Mouse (Mus musculus) myocyte (in vitro differentiated cells): Measurements from ENCODE around the gene Synpr. TPM values are rescaled to one million over a fixed set of nuclear protein-coding genes. Genes with fewer than 3 reads are reported as not detected.

Experiments used
- H3K27me3 ChIP-seq: one replicate; pipeline ENCODE4 v1.6.1; 2011; ENCODE audit not compliant: control insufficient read depth, insufficient read depth, insufficient read length
- H3K36me3 ChIP-seq: one replicate; pipeline ENCODE4 v1.6.1; 2011; ENCODE audit not compliant: control insufficient read depth, insufficient read depth
- H3K4me2 ChIP-seq: one replicate; pipeline ENCODE4 v1.6.1; 2011; ENCODE audit warnings: low read depth, control low read depth
- H3K4me3 ChIP-seq: one replicate; pipeline ENCODE4 v1.5.1; 2011; ENCODE audit warnings: mild to moderate bottlenecking, control low read depth, moderate library complexity
- H3K79me2 ChIP-seq: one replicate; pipeline ENCODE4 v1.6.1; 2011; ENCODE audit not compliant: control insufficient read depth, insufficient read depth
- H3ac ChIP-seq: one replicate; pipeline ENCODE4 v1.6.1; 2011; ENCODE audit not compliant: control insufficient read depth, insufficient read length
- CEBPB ChIP-seq: IDR thresholded peaks from 2 replicates; pipeline ENCODE4 v1.6.1; 2011; ENCODE audit warnings: mild to moderate bottlenecking, moderate library complexity; ENCODE audit not compliant: poor library complexity, insufficient read depth, severe bottlenecking
- E2F4 ChIP-seq: IDR thresholded peaks from one replicate; pipeline ENCODE4 v1.6.1; 2011; ENCODE audit warnings: mild to moderate bottlenecking, control low read depth, moderate library complexity; ENCODE audit not compliant: insufficient read depth
- MAX ChIP-seq: IDR thresholded peaks from one replicate; pipeline ENCODE4 v1.6.1; 2011; ENCODE audit warnings: low read depth, mild to moderate bottlenecking, control low read depth
- MYOD1 ChIP-seq, 3 experiments: IDR thresholded peaks; one replicate each; pipeline ENCODE4 v1.6.1; 2011; ENCODE audit warnings: control low read depth in 2 of 3, low read depth in 2 of 3, mild to moderate bottlenecking in 2 of 3, moderate library complexity in 1 of 3; ENCODE audit not compliant: insufficient read length in 2 of 3, control insufficient read depth in 1 of 3
- MYOG ChIP-seq, 3 experiments: IDR thresholded peaks; one replicate each; pipeline ENCODE4 v1.6.1; 2011; ENCODE audit warnings: control low read depth in 2 of 3, low read depth in 2 of 3, mild to moderate bottlenecking in 2 of 3; ENCODE audit not compliant: insufficient read length in 2 of 3, control insufficient read depth in 1 of 3, insufficient read depth in 1 of 3
- POLR2A ChIP-seq: IDR thresholded peaks from one replicate; pipeline ENCODE4 v1.6.1; 2011; ENCODE audit warnings: low read depth, mild to moderate bottlenecking, control low read depth, moderate library complexity; ENCODE audit not compliant: insufficient read length
- POLR2AphosphoS2 ChIP-seq: IDR thresholded peaks from one replicate; pipeline ENCODE4 v1.6.1; 2011; ENCODE audit warnings: low read depth, control low read depth; ENCODE audit not compliant: insufficient read length
- REST ChIP-seq: IDR thresholded peaks from one replicate; pipeline ENCODE4 v1.6.1; 2011; ENCODE audit warnings: mild to moderate bottlenecking, control low read depth, moderate library complexity; ENCODE audit not compliant: insufficient read depth, insufficient read length
- SRF ChIP-seq: IDR thresholded peaks from one replicate; pipeline ENCODE4 v1.6.1; 2011; ENCODE audit warnings: low read depth; ENCODE audit not compliant: control insufficient read depth, insufficient read length
- TCF12 ChIP-seq: IDR thresholded peaks from one replicate; pipeline ENCODE4 v1.6.1; 2011; ENCODE audit warnings: mild to moderate bottlenecking, control low read depth; ENCODE audit not compliant: poor library complexity, insufficient read depth, severe bottlenecking
- TCF3 ChIP-seq: IDR thresholded peaks from one replicate; pipeline ENCODE4 v1.6.1; 2011; ENCODE audit warnings: low read depth, control low read depth; ENCODE audit not compliant: insufficient read length
- USF1 ChIP-seq: IDR thresholded peaks from one replicate; pipeline ENCODE4 v1.6.1; 2011; ENCODE audit warnings: low read depth, mild to moderate bottlenecking, control low read depth, moderate library complexity
- polyA plus RNA-seq: library from polyadenylated mRNA; unstranded; fragments of >200 nt; fragmentation: generic; extraction: Trizol; gene quantifications from one replicate; pipeline ENCODE4 v1.2.1, GENCODE M21; 2012; ENCODE audit warnings: missing spikeins

Gene Synpr
- polyA plus RNA-seq, 1 experiment = 0.07 TPM

DNA sequence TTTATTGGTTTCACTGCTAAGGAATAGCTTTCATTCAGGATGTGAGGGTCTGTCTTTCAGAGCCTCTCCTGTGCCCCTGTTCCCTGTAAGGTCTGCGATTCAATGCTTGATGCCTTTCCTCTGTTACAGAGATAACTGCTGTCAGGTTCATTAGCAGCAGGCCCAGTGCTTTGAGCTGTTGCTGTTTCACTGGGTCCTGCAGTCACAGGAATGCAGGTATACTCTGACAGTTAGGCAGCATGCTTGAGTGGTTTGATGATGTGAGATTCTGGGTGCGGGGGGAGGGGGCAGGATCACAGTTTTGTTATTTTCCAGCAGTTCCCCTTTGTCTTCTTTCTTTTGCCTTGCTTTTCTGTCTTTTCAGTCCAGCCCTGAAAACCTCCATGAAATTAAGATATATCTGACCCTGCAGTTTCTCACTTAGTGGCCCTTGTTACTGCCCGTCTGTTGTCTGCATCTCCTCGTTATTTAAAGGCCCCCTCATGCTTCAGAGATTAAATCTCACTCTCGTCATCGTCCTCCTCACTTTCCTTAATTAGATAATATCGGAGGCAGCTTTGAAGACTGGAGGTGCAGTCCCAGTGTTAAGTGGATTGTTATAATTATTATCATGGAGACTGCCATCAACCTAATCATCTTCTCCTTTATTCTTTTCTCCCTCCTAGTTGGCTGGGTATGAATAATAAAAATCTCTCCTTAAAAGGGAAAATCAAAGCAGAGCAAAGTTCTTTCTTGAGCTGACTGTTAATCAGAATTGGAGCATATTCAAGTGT lies 234.8 kb downstream of the Synpr start:
- Histone ChIP-seq H3K36me3 (no peaks in the 10 kb centered on the region), H3K27me3 (no peaks in the 10 kb centered on the region), H3K4me2 (no peak overlapping the region), H3K79me2 (no peaks in the 10 kb centered on the region), H3ac (no peak overlapping the region), H3K4me3 (no peak overlapping the region)
- TF ChIP-seq MYOD1 (IDR thresholded peaks at IDR 0.05; ENCODE audit: control insufficient read depth in 1 of 3, insufficient read length in 2 of 3, low read depth in 2 of 3) (no peak), POLR2AphosphoS2 (no peak), E2F4 (no peak), USF1 (no peak), REST (no peak), MYOG (IDR thresholded peaks at IDR 0.05; ENCODE audit: control insufficient read depth in 1 of 3, insufficient read depth in 1 of 3, insufficient read length in 2 of 3, low read depth in 2 of 3) (no peak), SRF (no peak), TCF12 (no peak), POLR2A (no peak), TCF3 (no peak), MAX (no peak), CEBPB (no peak)

GRCm38 (mm10) chr14:13547746-13548145 lies 263.2 kb downstream of the Synpr start:
- H3ac ChIP-seq = no peak overlapping the region

GRCm38 (mm10) chr14:13551209-13551608 lies 266.6 kb downstream of the Synpr start:
- no peaks in the 10 kb centered on the region for H3K36me3 ChIP-seq

More at GRCm38 (mm10) chr14:13547746-13548145, 263.2 kb downstream of the Synpr start:
- no peak for TF ChIP-seq REST
- no peak for TF ChIP-seq MYOD1 (IDR thresholded peaks at IDR 0.05; ENCODE audit: control insufficient read depth in 1 of 3, insufficient read length in 2 of 3, low read depth in 2 of 3)
- TF ChIP-seq POLR2A = no peak
- no peak for TF ChIP-seq USF1
- no peak for TF ChIP-seq MYOG (IDR thresholded peaks at IDR 0.05; ENCODE audit: control insufficient read depth in 1 of 3, insufficient read depth in 1 of 3, insufficient read length in 2 of 3, low read depth in 2 of 3)
- no peak for TF ChIP-seq MAX
- TF ChIP-seq E2F4 = no peak
- TF ChIP-seq TCF12 = no peak
- TF ChIP-seq CEBPB = no peak
- TF ChIP-seq SRF = no peak
- no peak for TF ChIP-seq POLR2AphosphoS2
- no peak for TF ChIP-seq TCF3
- H3K4me3 ChIP-seq = no peak overlapping the region
- no peaks in the 10 kb centered on the region for H3K79me2 ChIP-seq
- no peak overlapping the region for H3K4me2 ChIP-seq
- no peaks in the 10 kb centered on the region for H3K27me3 ChIP-seq
- H3K36me3 ChIP-seq = no peaks in the 10 kb centered on the region

GRCm38 (mm10) chr14:13553616-13554370 lies 269.2 kb downstream of the Synpr start:
- TF ChIP-seq POLR2A (no peak), MYOD1 (IDR thresholded peaks at IDR 0.05; ENCODE audit: control insufficient read depth in 1 of 3, insufficient read length in 2 of 3, low read depth in 2 of 3) (no peak)
- Histone ChIP-seq H3K27me3 (no peaks in the 10 kb centered on the region), H3K4me2 (no peak overlapping the region)

More at GRCm38 (mm10) chr14:13551209-13551608, 266.6 kb downstream of the Synpr start:
- Histone ChIP-seq H3K4me3 (no peak overlapping the region), H3K4me2 (peak overlapping the region; percentile 26), H3K79me2 (no peaks in the 10 kb centered on the region), H3K27me3 (no peaks in the 10 kb centered on the region), H3ac (no peak overlapping the region)
- TF ChIP-seq SRF (no peak), CEBPB (peak; percentile 79)

GRCm38 (mm10) chr14:13554631-13555030 lies 270.1 kb downstream of the Synpr start:
- no peak overlapping the region for H3K4me2 ChIP-seq
- H3K4me3 ChIP-seq = no peak overlapping the region
- H3ac ChIP-seq = no peak overlapping the region
- no peaks in the 10 kb centered on the region for H3K27me3 ChIP-seq
- TF ChIP-seq MYOG (IDR thresholded peaks at IDR 0.05; ENCODE audit: control insufficient read depth in 1 of 3, insufficient read depth in 1 of 3, insufficient read length in 2 of 3, low read depth in 2 of 3) (no peak), SRF (no peak), MYOD1 (IDR thresholded peaks at IDR 0.05; ENCODE audit: control insufficient read depth in 1 of 3, insufficient read length in 2 of 3, low read depth in 2 of 3) (no peak), REST (no peak), TCF12 (no peak), USF1 (no peak)
- H3K36me3 ChIP-seq = no peaks in the 10 kb centered on the region
- no peaks in the 10 kb centered on the region for H3K79me2 ChIP-seq

More at GRCm38 (mm10) chr14:13553616-13554370, 269.2 kb downstream of the Synpr start:
- Histone ChIP-seq H3K79me2 (no peaks in the 10 kb centered on the region), H3K36me3 (no peaks in the 10 kb centered on the region), H3K4me3 (no peak overlapping the region), H3ac (no peak overlapping the region)
